Mouse (Mus musculus) forebrain, embryonic 11.5 days (tissue): ENCODE results near the gene Spaca4. TPM values are rescaled to one million over a fixed set of nuclear protein-coding genes. Genes with fewer than 3 reads are reported as not detected.

Experiments
- ATAC-seq: fragments of 200-750 bp; cut with Nextera tagmentation; replicated peaks from 2 replicates; pipeline ENCODE4 v1.8.0; 2017; ENCODE audit warnings: moderate TSS enrichment; ENCODE audit not compliant: low FRiP score
- DNase-seq: peaks from one replicate; pipeline ENCODE4 v3.0.0-alpha.2; 2017; ENCODE audit warnings: low spot score
- H3K27ac ChIP-seq: fragments of 300-500 bp; sonication (generic); 2 replicates; pipeline ENCODE4 v1.5.1; 2014; ENCODE audit warnings: low read depth, low read length
- H3K27me3 ChIP-seq: fragments of 300-500 bp; sonication (generic); 2 replicates; pipeline ENCODE4 v1.6.1; 2014; ENCODE audit warnings: mild to moderate bottlenecking, low read length, mixed read lengths; ENCODE audit not compliant: control insufficient read depth, insufficient read depth
- H3K36me3 ChIP-seq: fragments of 300-500 bp; sonication (generic); 2 replicates; pipeline ENCODE4 v1.6.1; 2014; ENCODE audit warnings: mild to moderate bottlenecking, low read length, moderate library complexity, mixed read lengths; ENCODE audit not compliant: control insufficient read depth, insufficient read depth
- H3K4me1 ChIP-seq: fragments of 300-500 bp; sonication (generic); replicated peaks from 2 replicates; pipeline ENCODE4 v1.6.1; 2014; ENCODE audit warnings: low read length, mixed read lengths; ENCODE audit not compliant: control insufficient read depth, insufficient read depth
- H3K4me2 ChIP-seq: fragments of 300-500 bp; sonication (generic); 2 replicates; pipeline ENCODE4 v1.6.1; 2014; ENCODE audit warnings: low read depth, mild to moderate bottlenecking, low read length, moderate library complexity, mixed read lengths; ENCODE audit not compliant: severe bottlenecking
- H3K4me3 ChIP-seq: fragments of 300-500 bp; sonication (generic); 2 replicates; pipeline ENCODE4 v1.5.1; 2014; ENCODE audit warnings: low read depth, low read length
- H3K9ac ChIP-seq: fragments of 300-500 bp; sonication (generic); 2 replicates; pipeline ENCODE4 v1.6.1; 2014; ENCODE audit warnings: low read length
- H3K9me3 ChIP-seq: fragments of 300-500 bp; sonication (generic); 2 replicates; pipeline ENCODE4 v1.6.1; 2016; ENCODE audit warnings: low read length, mixed read lengths; ENCODE audit not compliant: control insufficient read depth
- WGBS: fragments of 180-500 bp; shearing (Covaris S2); extraction: QIAGEN DNeasy Blood & Tissue Kit; methylation state at CpG from one replicate; pipeline ENCODE4 v1.1.7; 2014; 5-methylcytosine and 5-hydroxymethylcytosine counted together
- polyA plus RNA-seq: library from polyadenylated mRNA; unstranded; fragments of >200 nt; fragmentation: Nextera tagmentation; extraction: Ambion mirVana; gene quantifications from 2 replicates; pipeline ENCODE4 v1.2.1, GENCODE M21; 2014

Gene Spaca4
- polyA plus RNA-seq, result not detected in 2 replicates

DNA sequence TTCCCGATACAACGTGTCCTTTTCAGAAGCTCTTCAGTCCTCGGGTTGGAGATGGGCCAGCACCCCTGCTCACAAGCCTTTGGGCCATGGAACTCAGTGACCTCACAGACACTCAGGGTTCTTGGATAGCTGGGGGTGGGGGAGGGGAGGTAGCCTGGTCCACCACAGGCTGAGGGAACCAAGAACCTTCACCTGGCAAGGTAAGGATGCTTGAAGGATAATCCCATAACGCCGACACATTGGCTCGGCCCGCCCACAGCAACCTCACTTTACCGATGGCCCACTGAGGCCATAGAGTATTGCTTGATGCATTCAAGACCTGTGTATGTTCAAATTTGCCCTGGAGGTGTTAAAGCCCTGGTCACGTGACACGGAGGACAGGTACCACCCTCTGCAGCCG is at the start of gene Spaca4:
Gene Spaca4 (minus strand): TSS at position 101 of the 400 bp plus-strand sequence.
- Histone ChIP-seq H3K27me3 (no peaks in the 10 kb centered on the region), H3K4me3 (no peak within 1 kb of the TSS), H3K9ac (no peak within 1 kb of the TSS), H3K4me1 (no peaks in the 10 kb centered on the region), H3K4me2 (no peak within 1 kb of the TSS), H3K36me3 (peaks cover 16% of the 10 kb centered on the region), H3K27ac (no peak within 1 kb of the TSS), H3K9me3 (no peaks in the 10 kb centered on the region)
- ATAC-seq (no peak), DNase-seq (no peak)
- 94% methylated on average over 11 of the region's 11 CpGs for WGBS

DNA sequence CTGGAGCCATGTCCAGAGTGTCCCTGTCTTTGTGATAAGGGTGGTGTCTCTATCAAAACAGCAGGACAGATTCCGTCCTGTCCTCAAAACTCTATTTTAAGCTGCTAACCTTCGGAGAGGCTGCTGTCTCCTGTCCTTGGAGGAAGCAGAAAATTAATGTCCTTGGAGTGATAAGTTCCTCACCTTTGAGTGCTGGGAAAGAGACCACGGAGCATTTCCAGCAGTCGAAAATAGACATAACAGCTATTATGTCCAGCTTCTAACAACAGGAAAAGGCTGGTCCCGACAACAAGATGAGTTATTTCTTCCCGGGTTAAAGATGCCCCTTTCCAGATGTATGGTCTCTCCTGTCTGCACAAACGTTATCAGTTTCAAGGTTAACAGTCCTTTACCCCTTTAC is 49.6 kb upstream of the Spaca4 start:
- Histone ChIP-seq H3K9ac (no peak overlapping the region), H3K4me3 (no peak overlapping the region), H3K36me3 (no peaks in the 10 kb centered on the region), H3K9me3 (no peaks in the 10 kb centered on the region), H3K4me2 (no peak overlapping the region), H3K27me3 (0 out of 2 replicates have a peak, but pooled peaks cover 2% of the 10 kb centered on the region), H3K27ac (no peak overlapping the region), H3K4me1 (peaks cover 5% of the 10 kb centered on the region)
- no peak for ATAC-seq
- WGBS, result 88% methylated on average over 7 of the region's 7 CpGs
- no peak for DNase-seq

DNA sequence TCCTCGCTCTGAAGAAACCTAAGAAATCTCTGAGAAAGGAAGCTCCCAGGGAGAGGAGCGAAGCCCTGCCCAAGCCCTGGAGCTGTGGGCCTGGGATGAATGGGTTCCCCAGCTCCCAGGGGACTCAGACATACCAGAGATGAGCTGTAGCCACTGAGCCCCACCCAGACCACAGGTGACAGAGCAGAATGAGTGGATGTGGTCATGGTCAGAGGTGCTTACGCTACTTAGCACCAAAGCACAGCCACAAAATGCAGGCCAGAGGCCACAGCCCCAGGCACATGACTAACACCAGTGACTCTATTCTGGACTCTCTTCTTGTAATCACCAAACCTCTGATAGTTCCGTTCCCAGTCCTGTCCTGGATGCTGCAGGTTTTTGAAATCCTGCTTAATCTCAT is 45.5 kb upstream of the Spaca4 start:
- Histone ChIP-seq H3K4me1 (no peaks in the 10 kb centered on the region), H3K9ac (no peak overlapping the region), H3K9me3 (no peaks in the 10 kb centered on the region), H3K4me3 (no peak overlapping the region), H3K36me3 (no peaks in the 10 kb centered on the region), H3K27me3 (no peaks in the 10 kb centered on the region), H3K4me2 (no peak overlapping the region), H3K27ac (no peak overlapping the region)
- 59% methylated on average over 4 of the region's 4 CpGs for WGBS
- DNase-seq (no peak), ATAC-seq (no peak)

DNA sequence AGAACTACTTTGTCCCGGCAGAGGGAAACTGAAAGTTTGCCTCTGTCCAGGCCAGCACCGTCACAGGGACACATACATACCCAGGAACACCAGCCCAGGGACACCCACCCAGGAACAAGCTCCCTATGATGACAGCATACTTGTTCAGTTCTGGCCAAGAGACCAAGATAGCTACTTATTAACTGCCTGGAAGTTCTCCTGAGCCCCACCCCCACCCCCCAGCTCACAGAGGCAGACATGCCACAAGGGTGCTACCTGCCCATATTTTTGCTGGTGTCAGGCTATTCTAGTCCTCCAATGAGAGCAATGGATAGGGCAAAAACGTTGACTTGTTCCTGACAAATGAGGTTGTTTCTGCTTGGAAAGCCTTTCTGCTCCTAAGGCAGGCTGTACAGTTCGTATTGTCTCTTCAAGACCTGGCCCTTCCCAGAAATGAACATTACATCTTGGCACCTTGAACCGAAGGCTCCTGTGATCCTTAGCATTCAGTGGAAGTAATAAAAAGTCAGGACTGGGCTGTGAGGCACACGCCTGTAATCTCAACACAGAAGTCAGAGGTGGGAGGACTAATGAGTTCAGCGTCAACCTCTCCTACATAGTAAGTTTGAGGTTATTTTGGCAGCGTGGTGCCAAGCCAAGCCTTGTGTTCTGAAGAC is 44.9 kb upstream of the Spaca4 start:
- no peaks in the 10 kb centered on the region for H3K9me3 ChIP-seq
- no peaks in the 10 kb centered on the region for H3K36me3 ChIP-seq
- WGBS, result 71% methylated on average over 8 of the region's 8 CpGs
- no peak for ATAC-seq
- no peaks in the 10 kb centered on the region for H3K4me1 ChIP-seq
- no peaks in the 10 kb centered on the region for H3K27me3 ChIP-seq
- H3K27ac ChIP-seq, result no peak overlapping the region
- DNase-seq, result no peak
- no peak overlapping the region for H3K4me3 ChIP-seq
- no peak overlapping the region for H3K4me2 ChIP-seq
- no peak overlapping the region for H3K9ac ChIP-seq

DNA sequence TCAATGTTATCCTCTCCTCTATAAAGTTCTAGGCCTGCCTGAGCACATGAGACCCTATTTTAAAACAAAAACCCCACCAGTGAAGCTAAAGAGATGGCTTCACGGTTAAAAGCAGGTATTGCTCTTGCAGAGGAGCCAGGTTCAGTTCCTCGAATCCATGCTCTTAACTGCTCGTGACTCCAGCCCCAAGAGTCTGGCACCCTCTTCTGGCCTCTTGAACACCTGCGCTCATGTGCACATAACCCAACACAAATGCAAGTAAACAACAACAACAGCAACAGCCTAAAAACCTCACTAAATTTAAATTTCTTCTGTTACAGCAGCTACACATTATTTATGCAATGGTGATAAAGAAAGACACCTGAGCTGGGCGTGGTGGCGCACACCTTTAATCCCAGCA is 41.9 kb upstream of the Spaca4 start:
- Histone ChIP-seq H3K36me3 (no peaks in the 10 kb centered on the region), H3K27me3 (no peaks in the 10 kb centered on the region), H3K27ac (no peak overlapping the region), H3K9ac (no peak overlapping the region), H3K4me2 (no peak overlapping the region), H3K9me3 (no peaks in the 10 kb centered on the region), H3K4me3 (no peak overlapping the region), H3K4me1 (no peaks in the 10 kb centered on the region)
- ATAC-seq (no peak), DNase-seq (no peak)
- WGBS, result 93% methylated on average over 6 of the region's 6 CpGs

DNA sequence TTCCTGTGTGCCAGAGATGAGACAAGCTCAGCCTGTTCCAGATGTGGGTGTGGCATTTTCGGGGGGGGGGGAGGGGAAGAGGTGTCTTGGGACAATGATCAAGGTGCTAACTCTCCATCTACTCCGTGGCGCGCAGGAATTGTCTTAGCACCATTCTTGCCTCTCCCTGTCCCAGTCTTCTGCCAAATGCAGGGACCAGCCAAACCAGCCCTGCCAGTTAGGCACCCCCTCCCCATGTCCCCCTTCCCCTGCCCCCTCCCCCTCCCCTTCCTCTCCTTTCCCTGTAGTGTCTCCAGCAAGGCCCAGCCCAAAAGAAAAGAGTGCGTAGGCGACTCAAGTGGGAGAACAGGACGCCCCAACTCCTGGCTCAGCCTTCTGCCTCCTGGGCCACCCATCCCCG is 41.2 kb upstream of the Spaca4 start:
- 51% methylated on average over 8 of the region's 8 CpGs for WGBS

DNA sequence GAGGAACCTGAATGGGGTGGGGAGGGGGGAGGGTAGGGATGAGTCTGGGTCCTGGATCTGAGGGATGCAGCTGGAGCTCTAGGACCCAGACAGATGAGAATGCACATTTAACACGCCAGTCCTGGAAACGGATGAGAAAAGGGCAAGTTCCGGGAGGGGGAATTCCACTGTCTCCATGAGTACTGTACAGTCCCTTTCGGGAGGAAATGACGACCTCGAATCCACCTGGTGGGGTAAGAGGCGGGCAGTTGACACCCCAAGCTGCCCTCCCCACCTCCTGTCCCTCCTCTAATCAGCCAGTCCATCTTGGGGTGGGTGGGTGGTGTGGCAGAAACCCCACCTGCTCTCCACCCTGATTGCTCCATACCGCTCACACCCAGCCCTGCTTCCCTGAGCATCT is 40.4 kb upstream of the Spaca4 start:
- no peak overlapping the region for H3K9ac ChIP-seq
- DNase-seq (no peak), ATAC-seq (no peak)
- WGBS, result 68% methylated on average over 8 of the region's 8 CpGs
- H3K9me3 ChIP-seq, result no peaks in the 10 kb centered on the region
- no peaks in the 10 kb centered on the region for H3K4me1 ChIP-seq
- no peaks in the 10 kb centered on the region for H3K27me3 ChIP-seq
- H3K27ac ChIP-seq, result no peak overlapping the region
- no peak overlapping the region for H3K4me3 ChIP-seq
- no peaks in the 10 kb centered on the region for H3K36me3 ChIP-seq
- H3K4me2 ChIP-seq, result no peak overlapping the region

More for the DNA sequence above, 41.2 kb upstream of the Spaca4 start:
- ATAC-seq, result no peak
- H3K4me1 ChIP-seq, result no peaks in the 10 kb centered on the region
- no peaks in the 10 kb centered on the region for H3K9me3 ChIP-seq
- no peak for DNase-seq
- H3K4me3 ChIP-seq, result no peak overlapping the region
- H3K4me2 ChIP-seq, result no peak overlapping the region
- H3K9ac ChIP-seq, result no peak overlapping the region
- H3K27ac ChIP-seq, result no peak overlapping the region
- H3K27me3 ChIP-seq, result no peaks in the 10 kb centered on the region
- H3K36me3 ChIP-seq, result no peaks in the 10 kb centered on the region

DNA sequence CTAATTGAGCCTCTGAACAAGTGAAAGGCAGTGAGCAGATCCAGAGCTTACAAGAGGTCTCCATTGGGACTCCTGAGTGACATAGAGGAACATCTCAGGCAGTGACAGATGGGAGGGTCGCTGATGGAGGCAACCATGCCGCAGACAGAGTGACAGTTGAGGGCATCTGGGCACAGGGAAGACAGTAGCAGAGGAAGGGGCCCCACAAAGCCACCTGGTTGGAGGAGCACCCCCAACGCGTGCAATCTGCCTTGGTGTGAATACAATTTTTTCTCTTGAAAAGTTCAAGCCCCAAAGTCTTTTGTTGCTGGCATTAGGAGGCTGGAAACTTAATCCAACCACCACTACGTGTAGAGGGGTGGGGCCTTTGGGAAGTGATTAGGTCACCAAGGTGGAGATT is 34.5 kb upstream of the Spaca4 start:
- no peak overlapping the region for H3K27ac ChIP-seq
- 0 out of 2 replicates have a peak, but pooled peaks cover 3% of the 10 kb centered on the region for H3K4me1 ChIP-seq
- no peaks in the 10 kb centered on the region for H3K36me3 ChIP-seq
- H3K27me3 ChIP-seq, result peaks cover 9% of the 10 kb centered on the region
- no peak overlapping the region for H3K4me2 ChIP-seq
- H3K9me3 ChIP-seq, result no peaks in the 10 kb centered on the region
- 71% methylated on average over 5 of the region's 5 CpGs for WGBS
- no peak overlapping the region for H3K4me3 ChIP-seq
- no peak overlapping the region for H3K9ac ChIP-seq
- ATAC-seq (no peak), DNase-seq (no peak)

DNA sequence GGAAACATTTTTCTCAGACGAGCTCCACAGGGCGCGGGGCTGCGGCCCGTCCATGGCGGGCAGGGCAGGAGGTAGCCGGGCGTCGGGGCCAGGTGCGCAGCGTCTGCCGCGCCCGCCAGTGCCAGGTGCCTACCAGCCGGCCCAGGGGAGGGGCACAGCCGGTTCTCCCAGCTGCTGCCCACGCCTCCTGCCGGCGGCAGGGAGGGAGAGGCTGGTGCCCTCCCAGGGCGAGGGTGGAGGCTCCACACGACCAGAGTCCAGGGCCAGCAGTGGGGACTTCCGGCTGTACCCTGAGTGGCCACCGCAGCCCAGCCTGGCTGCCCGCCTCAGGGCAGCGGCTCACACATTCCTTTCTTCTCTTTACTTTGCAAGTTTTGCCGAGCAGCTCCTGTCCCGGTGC is 33.8 kb upstream of the Spaca4 start:
- Histone ChIP-seq H3K9me3 (no peaks in the 10 kb centered on the region), H3K4me1 (0 out of 2 replicates have a peak, but pooled peaks cover 3% of the 10 kb centered on the region), H3K27me3 (peaks cover 9% of the 10 kb centered on the region), H3K36me3 (no peaks in the 10 kb centered on the region), H3K4me3 (peak overlapping the region; percentile 2; the same call in 1 of the 2 replicates), H3K27ac (no peak overlapping the region), H3K9ac (peak overlapping the region; percentile 23; the same call in 1 of the 2 replicates), H3K4me2 (peak overlapping the region; percentile 32; the same call in 1 of the 2 replicates)
- no peak for ATAC-seq
- WGBS, result 13% methylated on average over 25 of the region's 27 CpGs
- DNase-seq, result peak; percentile 55
